Mouse (Mus musculus) adrenal gland, postnatal 25 days (tissue): ENCODE results near the gene Stx7. TPM values are rescaled to one million over a fixed set of nuclear protein-coding genes. Genes with fewer than 3 reads are reported as not detected.
A peak's percentile ranks its signal among the peaks of the same experiment; 100 is the strongest.
"Not testable (repeated sequence)": the region's sequence is repeated elsewhere in the genome, so short reads cannot be mapped to it uniquely, and the experiment has no call there.

Source experiments
- DNase-seq: peaks from one replicate; pipeline ENCODE4 v3.0.0; 2021; ENCODE audit warnings: mixed read lengths
- long read RNA-seq: library from polyadenylated mRNA; stranded (forward); transcript quantifications from one replicate; pipeline ENCODE4 v2.0.0, GENCODE M21; 2021
- total RNA-seq: library from RNA; stranded (reverse); gene quantifications from 2 replicates; pipeline ENCODE4 v1.2.3, GENCODE M21; 2021

Gene Stx7
- total RNA-seq, result 108 and 118 TPM in 2 replicates
- long read RNA-seq, transcript Stx7-201 (10 exons, 2,502 nt), result minor isoform, 7 of 128 reads
- long read RNA-seq, transcript Stx7-205 (10 exons, 3,435 nt), result major isoform, 102 of 128 reads
- long read RNA-seq, partial matches to known transcripts, result 11 of 128 reads
- long read RNA-seq, other reads (novel, unspliced or antisense), result 8 of 128 reads

- peak; percentile 96 for DNase-seq
Measured at GRCm38 (mm10) chr10:24149135-24149781, at the start of gene Stx7. TSS of gene Stx7 (plus strand) at chr10:24149302.

GRCm38 (mm10) chr10:24101812-24102211 is 47.3 kb upstream of the Stx7 start, which contains the start of gene Taar8c:
TSS of gene Taar8c (minus strand) at chr10:24101912.
- not testable (repeated sequence) for DNase-seq

GRCm38 (mm10) chr10:24103299-24103698 is 45.8 kb upstream of the Stx7 start:
- DNase-seq, result not testable (repeated sequence)

- DNase-seq, result no peak
Measured at GRCm38 (mm10) chr10:24107747-24108146, 41.4 kb upstream of the Stx7 start.

GRCm38 (mm10) chr10:24108236-24108635 is 40.9 kb upstream of the Stx7 start:
- no peak for DNase-seq

GRCm38 (mm10) chr10:24109434-24109833 is 39.7 kb upstream of the Stx7 start, which contains the start of gene Taar9:
TSS of gene Taar9 (minus strand) at chr10:24109534.
- DNase-seq, result not testable (repeated sequence)

GRCm38 (mm10) chr10:24111116-24111778 is 37.9 kb upstream of the Stx7 start:
- DNase-seq, result peak; percentile 18

GRCm38 (mm10) chr10:24131451-24132262 is 17.4 kb upstream of the Stx7 start:
- DNase-seq, result peak; percentile 29

GRCm38 (mm10) chr10:24132273-24132672 is 16.8 kb upstream of the Stx7 start:
- DNase-seq, result peak; percentile 2

- DNase-seq, result no peak
Measured at GRCm38 (mm10) chr10:24133132-24133531, 16.0 kb upstream of the Stx7 start.

- no peak for DNase-seq
Measured at GRCm38 (mm10) chr10:24134071-24134645, 14.9 kb upstream of the Stx7 start.

GRCm38 (mm10) chr10:24138623-24139261 is 10.4 kb upstream of the Stx7 start:
- no peak for DNase-seq

GRCm38 (mm10) chr10:24142735-24143134 is 6.4 kb upstream of the Stx7 start:
- DNase-seq, result no peak

GRCm38 (mm10) chr10:24150086-24150485 is 984 bp downstream of the Stx7 start:
- no peak for DNase-seq

GRCm38 (mm10) chr10:24158470-24159254 is 9.6 kb downstream of the Stx7 start:
- DNase-seq, result no peak

- DNase-seq, result no peak
Measured at GRCm38 (mm10) chr10:24159575-24159974, 10.5 kb downstream of the Stx7 start.

- no peak for DNase-seq
Measured at GRCm38 (mm10) chr10:24160349-24160748, 11.2 kb downstream of the Stx7 start.

GRCm38 (mm10) chr10:24164137-24164908 is 15.2 kb downstream of the Stx7 start:
- peak; percentile 34 for DNase-seq

GRCm38 (mm10) chr10:24164909-24165304 is 15.8 kb downstream of the Stx7 start:
- DNase-seq, result no peak

GRCm38 (mm10) chr10:24165526-24166055 is 16.5 kb downstream of the Stx7 start:
- no peak for DNase-seq
